Comparison of ENCODE assay signal across 26 mouse cellular contexts in genomic region chr12:46378914-46379313, GRCm38 (mm10).
"Had no signal": no experiment of that assay in that cellular context is flagged by ENCODE, and none has a peak within 500 bp of the region (broad histone marks: within the 10 kb centered on the region; RNA-seq: fewer than 3 reads in every experiment).

No protein-coding gene starts in this region.

- H3K4me3 ChIP-seq: heart, embryonic 10.5 days; heart, embryonic 12.5 days; hindbrain, embryonic 13.5 days; hindbrain, embryonic 15.5 days; kidney, embryonic 15.5 days; limb, embryonic 13.5 days; limb, embryonic 15.5 days; liver, embryonic 12.5 days had no signal

- DNase-seq: gastrocnemius, postnatal 10 days; gastrocnemius, postnatal 25 days; heart, adult 18-20 months; heart, postnatal 14 days; heart, postnatal 36 days; kidney, adult 11 months; kidney, adult 2 months; kidney, adult 9 months; kidney, postnatal 14 days; kidney, postnatal 36 days; layer of hippocampus, adult 9-11 months; layer of hippocampus, postnatal 36 days; left cerebral cortex, postnatal 4 days; lung, adult 18-20 months had no signal

- ATAC-seq: hindbrain, postnatal 0 days; intestine, embryonic 16.5 days; liver, embryonic 12.5 days had no signal

- H3K4me2 ChIP-seq: heart, embryonic 12.5 days; hindbrain, embryonic 13.5 days; hindbrain, embryonic 15.5 days; kidney, embryonic 15.5 days; limb, embryonic 13.5 days; limb, embryonic 15.5 days; liver, embryonic 12.5 days had no signal

- H3K9ac ChIP-seq: heart, embryonic 12.5 days; hindbrain, embryonic 13.5 days; hindbrain, embryonic 15.5 days; kidney, embryonic 15.5 days; limb, embryonic 13.5 days; limb, embryonic 15.5 days; liver, embryonic 12.5 days; liver, embryonic 14.5 days had no signal

- H3K27me3 ChIP-seq: heart, embryonic 12.5 days; hindbrain, embryonic 13.5 days; hindbrain, embryonic 15.5 days; kidney, embryonic 15.5 days; limb, embryonic 13.5 days; limb, embryonic 15.5 days; liver, embryonic 12.5 days had no signal

- H3K4me1 ChIP-seq: heart, embryonic 10.5 days; heart, embryonic 12.5 days; hindbrain, embryonic 13.5 days; hindbrain, embryonic 15.5 days; kidney, embryonic 15.5 days; limb, embryonic 13.5 days; limb, embryonic 15.5 days; liver, embryonic 12.5 days had no signal

- H3K36me3 ChIP-seq: heart, embryonic 10.5 days; heart, embryonic 12.5 days; hindbrain, embryonic 13.5 days; hindbrain, embryonic 15.5 days; kidney, embryonic 15.5 days; limb, embryonic 13.5 days; limb, embryonic 15.5 days; liver, embryonic 12.5 days had no signal

- H3K9me3 ChIP-seq: heart, embryonic 10.5 days; heart, embryonic 12.5 days; hindbrain, embryonic 13.5 days; hindbrain, embryonic 15.5 days; kidney, embryonic 15.5 days; limb, embryonic 13.5 days; limb, embryonic 15.5 days; liver, embryonic 12.5 days had no signal

- H3K27ac ChIP-seq: heart, embryonic 10.5 days; hindbrain, embryonic 13.5 days; hindbrain, embryonic 15.5 days; hindbrain, postnatal 0 days; kidney, embryonic 15.5 days; kidney, postnatal 0 days; limb, embryonic 13.5 days; limb, embryonic 15.5 days; liver, embryonic 12.5 days; liver, embryonic 14.5 days had no signal
